Mouse (Mus musculus) urinary bladder, postnatal 14 days (tissue): ENCODE data around the gene Tnfaip1.
"Not testable (repeated sequence)": the region's sequence is repeated elsewhere in the genome, so short reads cannot be mapped to it uniquely, and the experiment has no call there.

ENCODE experiments used
- DNase-seq: peaks from one replicate; pipeline ENCODE4 v3.0.0; 2021; ENCODE audit warnings: low spot score

Tnfaip1 gene

GRCm38 (mm10) chr11:78536690-78537084, 555 bp upstream of the Tnfaip1 start:
- DNase-seq, result no peak

GRCm38 (mm10) chr11:78535376-78536079, 604 bp downstream of the Tnfaip1 start:
- peak; percentile 38 for DNase-seq

- DNase-seq, result no peak
Measured at GRCm38 (mm10) chr11:78534516-78534915, 1.6 kb downstream of the Tnfaip1 start.

DNA sequence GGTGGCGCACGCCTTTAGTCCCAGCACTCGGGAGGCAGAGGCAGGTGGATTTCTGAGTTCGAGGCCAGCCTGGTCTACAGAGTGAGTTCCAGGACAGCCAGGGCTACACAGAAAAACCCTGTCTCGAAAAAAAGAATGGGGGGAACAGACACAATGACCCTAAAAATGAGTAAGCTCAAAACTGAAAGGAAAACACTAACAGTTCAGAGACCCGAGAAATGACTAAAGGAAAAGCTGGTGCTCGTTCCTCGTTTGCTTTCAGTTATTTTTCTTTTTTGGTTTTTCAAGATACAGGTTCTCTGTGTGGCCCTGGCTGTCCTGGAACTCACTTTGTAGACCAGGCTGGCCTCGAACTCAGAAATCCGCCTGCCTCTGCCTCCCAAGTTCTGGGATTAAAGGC, 4.6 kb downstream of the Tnfaip1 start:
- DNase-seq, result not testable (repeated sequence)

- no peak for DNase-seq
Measured at GRCm38 (mm10) chr11:78531046-78531445, 5.1 kb downstream of the Tnfaip1 start.

- DNase-seq, result no peak
Measured at GRCm38 (mm10) chr11:78530001-78530400, 6.1 kb downstream of the Tnfaip1 start.

GRCm38 (mm10) chr11:78528714-78529113, 7.4 kb downstream of the Tnfaip1 start:
- no peak for DNase-seq

DNA sequence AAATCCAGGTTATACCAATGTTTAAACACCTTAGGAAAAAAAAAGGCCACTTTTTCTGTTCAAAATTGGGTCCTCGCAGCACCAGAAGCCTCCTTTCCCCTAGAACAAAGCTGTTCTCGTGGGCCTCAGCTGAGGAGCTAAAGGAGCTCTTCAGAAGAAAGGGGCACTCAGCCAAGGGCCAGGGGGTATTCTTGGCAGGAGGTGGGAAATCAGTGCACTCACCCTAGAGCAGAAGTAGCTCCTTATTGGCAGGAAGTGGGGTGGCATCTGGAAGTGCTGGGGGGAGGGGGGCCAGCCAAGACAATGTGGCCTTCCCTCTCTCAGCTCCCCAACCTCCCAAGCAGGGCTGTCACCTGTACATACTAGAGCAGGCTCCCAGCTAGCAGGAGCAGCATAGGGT, 11.3 kb downstream of the Tnfaip1 start:
- DNase-seq, result no peak

- DNase-seq, result no peak
Measured at GRCm38 (mm10) chr11:78523241-78523955, 12.7 kb downstream of the Tnfaip1 start.

- DNase-seq, result no peak
Measured at GRCm38 (mm10) chr11:78522481-78522997, 13.6 kb downstream of the Tnfaip1 start.

DNA sequence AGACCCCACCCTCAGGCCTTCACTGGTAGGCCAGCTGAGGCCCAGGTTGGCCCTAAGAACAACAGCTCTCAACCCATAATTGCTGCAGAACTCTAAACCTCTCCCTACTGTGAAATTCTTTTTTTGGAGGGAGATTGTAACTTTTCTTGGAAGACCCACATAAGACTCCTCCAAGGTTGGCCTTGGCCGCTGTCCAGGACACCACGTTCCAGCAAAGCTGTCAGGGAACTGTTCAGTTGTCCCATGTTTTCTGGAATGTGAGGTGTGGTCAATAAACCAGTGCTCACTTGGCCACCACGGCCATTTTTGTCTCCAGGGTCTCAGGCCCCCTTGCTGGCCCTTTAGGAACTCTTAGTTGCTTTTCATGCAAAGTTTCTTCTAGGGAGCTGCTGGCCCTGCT, 14.3 kb downstream of the Tnfaip1 start:
- DNase-seq, result no peak

- DNase-seq, result no peak
Measured at GRCm38 (mm10) chr11:78518931-78519330, 17.2 kb downstream of the Tnfaip1 start.

DNA sequence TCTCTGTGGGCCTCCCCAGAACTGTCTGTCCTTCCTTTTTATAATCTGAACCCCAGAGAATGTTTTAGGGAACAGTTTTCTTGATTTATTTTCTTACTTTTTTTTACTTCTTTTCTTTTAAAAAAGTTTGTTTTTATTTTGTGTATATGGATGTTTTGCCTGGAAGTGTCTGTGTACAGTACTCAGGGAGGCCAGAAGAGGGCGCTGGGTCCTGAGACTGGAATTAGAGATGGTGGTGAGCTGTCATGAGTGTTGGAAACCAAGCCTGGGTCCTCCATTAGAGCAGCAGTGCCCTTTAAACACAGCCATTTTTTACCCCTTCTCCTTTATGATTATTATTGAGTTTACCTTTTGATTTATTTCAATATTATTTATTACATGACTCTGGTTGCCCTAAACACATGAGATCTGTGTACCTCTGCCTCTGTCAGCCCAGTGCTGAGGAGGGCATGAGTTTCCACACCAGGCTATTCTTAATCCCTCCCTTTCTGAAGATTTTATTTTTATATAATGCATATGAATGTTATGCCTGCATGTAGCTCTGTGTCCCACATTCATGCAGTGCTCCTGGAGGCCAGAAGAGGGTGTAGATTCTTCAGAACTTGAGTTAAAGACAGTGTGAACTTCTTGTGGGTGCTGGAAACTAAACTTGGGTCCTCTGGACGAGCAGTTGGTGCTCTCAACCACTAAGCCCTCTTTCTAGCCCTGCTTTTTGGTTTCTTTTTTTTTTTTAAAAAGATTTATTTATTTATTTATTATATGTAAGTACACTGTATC, 20.4 kb downstream of the Tnfaip1 start:
- no peak for DNase-seq

DNA sequence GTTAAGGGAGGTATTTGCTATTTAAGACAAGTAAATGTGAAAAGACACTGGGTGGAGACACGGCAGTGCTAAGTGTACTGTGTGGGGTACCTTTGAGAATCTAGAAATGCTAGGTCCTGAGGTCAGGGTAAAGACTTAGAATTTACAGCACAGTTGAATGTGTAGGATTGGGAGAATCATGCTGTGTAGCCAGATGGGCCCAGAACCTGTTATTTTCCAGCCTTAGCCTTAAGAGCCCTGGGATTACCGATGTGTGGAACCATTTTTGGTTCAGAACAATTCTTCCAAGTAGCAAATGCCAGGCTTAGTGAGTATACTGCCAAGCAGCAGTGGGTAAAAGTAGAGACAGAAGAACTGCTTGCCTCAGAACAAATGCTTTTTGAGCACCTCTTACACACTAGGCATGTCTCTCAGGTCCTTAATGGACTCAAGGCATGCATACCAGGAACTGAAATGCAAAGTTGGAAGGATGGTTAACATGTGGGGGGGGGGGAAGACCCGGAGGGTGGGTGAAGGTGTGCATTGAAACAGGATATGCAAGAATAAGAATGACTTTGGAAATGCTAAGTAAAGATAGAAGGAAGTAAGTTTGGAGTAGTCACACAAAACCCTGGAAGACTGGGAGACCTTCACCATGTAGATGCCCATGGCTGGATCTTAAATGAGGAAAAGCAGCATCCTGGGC, 22.9 kb downstream of the Tnfaip1 start:
- no peak for DNase-seq

DNA sequence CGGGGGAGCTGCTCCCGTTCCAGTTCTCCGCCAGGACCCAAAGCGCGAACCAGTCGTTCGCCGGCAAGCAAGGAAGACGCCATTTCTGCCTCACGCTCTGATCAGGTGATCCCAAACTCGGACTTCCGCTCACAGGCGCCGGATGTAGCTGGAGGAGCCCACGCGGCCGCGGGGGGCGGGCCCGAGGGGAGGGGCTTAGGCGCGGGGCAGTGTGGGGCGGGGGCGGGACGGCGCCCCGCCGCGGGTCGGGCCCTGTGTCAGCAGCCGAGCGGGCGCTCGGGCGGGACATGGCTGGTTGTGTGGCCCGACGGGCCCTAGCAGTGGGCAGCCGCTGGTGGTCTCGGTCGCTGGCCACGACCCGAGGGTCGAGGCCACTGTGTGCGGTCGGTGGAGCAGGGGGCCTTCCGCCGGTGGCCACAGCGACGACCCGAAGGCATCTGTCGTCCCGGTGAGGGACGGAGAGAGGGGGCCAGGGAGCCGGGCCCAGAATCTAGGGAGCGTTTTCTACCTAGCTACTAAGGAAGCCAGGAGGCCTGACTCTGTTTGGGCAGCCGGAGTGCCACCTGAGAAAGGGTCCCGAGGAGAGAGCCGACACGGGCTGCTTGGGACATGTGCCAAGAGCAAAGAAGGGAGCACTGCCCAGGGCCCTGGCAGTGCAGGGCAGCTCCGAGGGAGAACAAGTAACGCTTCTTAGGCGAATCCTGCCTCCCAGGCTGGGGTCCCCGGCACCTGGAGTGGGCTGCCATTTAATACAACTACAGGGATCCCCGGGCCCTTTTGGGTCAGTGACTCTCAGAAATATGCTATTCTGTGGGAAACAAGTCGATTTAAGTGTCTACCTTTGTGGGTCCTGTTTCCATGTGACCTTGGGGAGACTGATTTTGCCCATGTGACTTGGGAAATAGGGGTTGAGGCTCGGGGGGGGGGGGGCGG, 23.8 kb downstream of the Tnfaip1 start, which contains the start of the genes Tmem199 and Poldip2:
Gene Tmem199, minus strand, starts transcription at position 148 of the 933 bp plus-strand sequence.
Gene Poldip2, plus strand, starts transcription at position 169 of the 933 bp plus-strand sequence.
- peak; percentile 91 for DNase-seq

GRCm38 (mm10) chr11:78509148-78509547, 27.0 kb downstream of the Tnfaip1 start:
- DNase-seq, result no peak

- no peak for DNase-seq
Measured at GRCm38 (mm10) chr11:78505430-78505829, 30.7 kb downstream of the Tnfaip1 start.

DNA sequence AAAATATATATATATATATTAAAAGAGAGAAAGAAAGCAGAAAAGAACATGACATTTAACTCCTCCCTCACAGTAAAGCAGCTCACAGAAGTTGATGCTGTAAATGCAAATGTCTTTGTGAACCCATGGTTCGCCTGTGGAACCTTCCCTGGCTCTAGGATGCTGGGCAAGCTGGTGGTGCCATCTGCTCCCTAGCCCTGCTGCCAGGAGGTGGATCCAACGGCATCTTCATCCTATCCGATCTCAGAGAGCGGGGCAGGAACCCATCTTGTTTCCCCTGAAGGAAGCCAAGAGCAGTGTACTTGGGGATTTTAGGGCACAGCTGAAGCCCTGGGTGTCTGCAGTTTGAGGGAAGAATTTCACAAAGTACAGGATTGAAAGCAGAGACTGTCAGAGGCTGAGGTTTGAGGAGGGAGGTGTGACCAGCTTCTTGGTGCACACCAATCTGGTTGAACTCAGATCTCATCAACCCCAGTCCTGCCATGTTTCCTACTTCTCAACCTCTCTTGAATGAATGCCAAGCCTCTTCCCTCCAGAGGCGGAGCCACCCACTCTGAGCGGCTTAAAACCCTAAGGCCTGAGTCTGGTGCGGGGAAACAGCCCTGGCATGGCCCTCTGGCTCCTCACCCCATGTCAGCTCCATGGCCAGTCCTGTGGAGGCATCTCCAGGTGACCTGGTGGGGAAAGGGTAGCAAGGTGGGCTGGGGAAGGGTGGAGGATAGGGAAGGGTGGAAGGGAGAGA, 33.1 kb downstream of the Tnfaip1 start, which contains the start of gene Sebox:
Gene Sebox, plus strand, starts transcription at position 539 of the 742 bp plus-strand sequence.
- no peak for DNase-seq

DNA sequence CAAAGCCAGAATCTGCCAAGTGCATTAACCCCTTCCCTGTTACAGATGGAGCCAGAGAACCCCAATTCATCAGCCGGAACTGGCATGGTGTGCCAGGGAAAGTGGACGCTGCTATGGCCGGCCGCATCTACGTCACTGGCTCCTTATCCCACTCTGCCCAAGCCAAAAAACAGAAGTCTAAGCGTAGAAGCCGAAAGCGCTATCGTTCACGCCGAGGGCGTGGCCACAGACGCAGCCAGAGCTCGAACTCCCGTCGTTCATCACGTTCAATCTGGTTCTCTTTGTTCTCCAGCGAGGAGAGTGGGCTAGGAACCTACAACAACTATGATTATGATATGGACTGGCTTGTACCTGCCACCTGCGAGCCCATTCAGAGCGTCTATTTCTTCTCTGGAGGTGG, 34.6 kb downstream of the Tnfaip1 start:
- DNase-seq, result no peak
